Mouse (Mus musculus) kidney, adult 2 months (tissue): Measurements from ENCODE around the gene Elavl1.

Source experiments
- CTCF ChIP-seq: fragments of 200-500 bp; conservative IDR thresholded peaks from 2 replicates; pipeline ENCODE4 v1.5.1; 2011; ENCODE audit warnings: low read depth, mild to moderate bottlenecking, control low read depth, low read length, moderate library complexity, mixed read lengths; ENCODE audit not compliant: insufficient read depth, insufficient read length
- POLR2A ChIP-seq: fragments of 200-500 bp; IDR thresholded peaks from one replicate; pipeline ENCODE4 v1.6.1; 2011; ENCODE audit warnings: low read depth, low read length, control low read depth

DNA sequence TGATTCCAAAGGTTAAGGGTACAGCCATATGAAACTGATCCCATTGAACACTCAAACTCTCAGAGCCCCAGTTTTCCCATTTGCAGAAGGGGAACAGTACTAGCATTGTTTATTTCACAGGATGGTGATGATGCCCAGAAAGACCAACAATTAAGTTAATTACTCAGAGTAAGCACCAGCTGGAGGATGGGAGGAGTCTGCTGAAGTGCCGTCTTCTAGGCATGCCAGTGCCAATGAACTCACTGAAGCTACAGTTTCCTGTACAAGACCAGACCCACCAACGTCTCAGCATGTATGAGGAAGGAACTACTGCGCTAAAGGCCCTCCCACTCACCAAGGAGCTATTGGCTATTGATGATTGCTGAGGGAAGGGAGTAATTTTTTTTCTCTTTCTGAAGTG lies 34.1 kb upstream of the Elavl1 start:
- TF ChIP-seq POLR2A (no peak), CTCF (no peak)
